Mouse (Mus musculus): ENCODE data around the gene Apob. TPM values are rescaled to one million over a fixed set of nuclear protein-coding genes. Genes with fewer than 3 reads are reported as not detected.

Apob gene
- total and polyA plus RNA-seq, 3 experiments = not detected

DNA sequence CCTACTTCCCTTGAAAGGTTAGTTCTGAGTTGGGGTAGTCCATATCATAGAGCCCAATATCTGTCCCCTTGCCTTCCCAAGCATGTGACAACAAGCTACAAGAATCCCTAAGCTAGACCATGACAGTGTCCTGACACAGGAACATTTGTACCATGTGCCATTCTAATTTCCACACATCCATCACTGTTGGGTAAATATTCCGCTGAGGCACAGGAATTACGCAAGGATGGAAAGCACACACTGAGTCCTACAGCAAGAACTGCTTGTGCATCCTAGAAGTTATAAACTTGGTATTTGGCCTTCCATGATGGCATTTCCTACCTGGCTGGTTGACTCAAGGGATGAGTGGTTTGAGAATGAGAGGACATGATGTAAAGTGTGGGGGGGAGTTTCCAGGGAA, 69.6 kb downstream of the Apob start:
- Histone ChIP-seq H3K9ac (ENCODE audit: control insufficient read depth, low read depth, low read length, poor library complexity, severe bottlenecking) (no peak overlapping the region), H3K4me3 (ENCODE audit: control insufficient read depth in 1 of 2, insufficient read depth in 1 of 2, low read depth in 2 of 2, low read length in 2 of 2) (no peak overlapping the region), H3K9me3 (replicated peaks; ENCODE audit: insufficient read depth, low read length) (no peaks in the 10 kb centered on the region), H3K79me2 (ENCODE audit: control insufficient read depth, insufficient read depth, low read length, poor library complexity) (no peaks in the 10 kb centered on the region), H3K4me1 (ENCODE audit: control insufficient read depth in 1 of 2, insufficient read depth in 2 of 2, low read length in 2 of 2) (no peaks in the 10 kb centered on the region), H3K27me3 (ENCODE audit: control insufficient read depth in 1 of 2, insufficient read depth in 2 of 2, low read length in 2 of 2) (peaks cover 0 to 1% of the 10 kb centered on the region in 2 experiments; a peak in 1 of 4 replicates), H3K27ac (ENCODE audit: control insufficient read depth, low read depth, low read length) (no peak overlapping the region), H3K36me3 (ENCODE audit: control insufficient read depth in 1 of 2, insufficient read depth in 2 of 2, low read length in 2 of 2) (no peaks in the 10 kb centered on the region)
- TF ChIP-seq NRF1 (IDR thresholded peaks at IDR 0.05; ENCODE audit: insufficient read depth, low read depth, low read length, poor library complexity, severe bottlenecking) = no peak
- TF ChIP-seq POLR2AphosphoS5 (IDR thresholded peaks at IDR 0.05; ENCODE audit: borderline replicate concordance, low read depth, low read length) = no peak
- TF ChIP-seq TAL1 (IDR thresholded peaks at IDR 0.05; ENCODE audit: low read length) = no peak
- TF ChIP-seq ZC3H11A (IDR thresholded peaks at IDR 0.05; ENCODE audit: low read depth, low read length) = no peak
- no peak for TF ChIP-seq KAT2A (conservative IDR thresholded peaks at IDR 0.05; ENCODE audit: low read depth, low read length)
- TF ChIP-seq MAX (IDR thresholded peaks at IDR 0.05; ENCODE audit: low read length) = no peak
- TF ChIP-seq NELFE (IDR thresholded peaks at IDR 0.05; ENCODE audit: low read depth, low read length) = no peak
- no peak for TF ChIP-seq GATA1 (IDR thresholded peaks at IDR 0.05; ENCODE audit: low read depth, low read length)
- TF ChIP-seq CHD1 (IDR thresholded peaks at IDR 0.05; ENCODE audit: low read depth, low read length) = no peak
- TF ChIP-seq ETS1 (IDR thresholded peaks at IDR 0.05; ENCODE audit: low read depth, low read length) = no peak
- TF ChIP-seq ELF1 (IDR thresholded peaks at IDR 0.05; ENCODE audit: low read depth, low read length) = no peak
- TF ChIP-seq ZMIZ1 (IDR thresholded peaks at IDR 0.05; ENCODE audit: low read depth, low read length) = no peak
- TF ChIP-seq MAZ (IDR thresholded peaks at IDR 0.05; ENCODE audit: low read depth, low read length) = no peak
- TF ChIP-seq USF1 (IDR thresholded peaks at IDR 0.05; ENCODE audit: low read depth, low read length) = no peak
- TF ChIP-seq USF2 (IDR thresholded peaks at IDR 0.05; ENCODE audit: borderline replicate concordance in 1 of 2, insufficient read depth in 1 of 2, low read depth in 1 of 2, low read length in 2 of 2) = no peak
- no peak for TF ChIP-seq E2F4 (IDR thresholded peaks at IDR 0.05; ENCODE audit: borderline replicate concordance, low read depth, low read length)
- TF ChIP-seq ZKSCAN1 (IDR thresholded peaks at IDR 0.05; ENCODE audit: low read depth, low read length) = no peak
- no peak for TF ChIP-seq UBTF (IDR thresholded peaks at IDR 0.05; ENCODE audit: borderline replicate concordance, insufficient read depth, low read depth, low read length)
- TF ChIP-seq MYC (IDR thresholded peaks at IDR 0.05; ENCODE audit: low read depth, low read length) = no peak
- no peak for DNase-seq (ENCODE audit: low read depth, low spot score)

GRCm38 (mm10) chr12:8047789-8048309, 70.4 kb downstream of the Apob start:
- no peak overlapping the region for H3K4me3 ChIP-seq (ENCODE audit: control insufficient read depth in 1 of 2, insufficient read depth in 1 of 2, low read depth in 2 of 2, low read length in 2 of 2)
- peaks cover 0 to 1% of the 10 kb centered on the region in 2 experiments; a peak in 1 of 4 replicates for H3K27me3 ChIP-seq (ENCODE audit: control insufficient read depth in 1 of 2, insufficient read depth in 2 of 2, low read length in 2 of 2)
- TF ChIP-seq MXI1 (IDR thresholded peaks at IDR 0.05; ENCODE audit: low read depth, low read length) (no peak), ETS1 (IDR thresholded peaks at IDR 0.05; ENCODE audit: low read depth, low read length) (no peak), MAX (IDR thresholded peaks at IDR 0.05; ENCODE audit: low read length) (no peak), KAT2A (conservative IDR thresholded peaks at IDR 0.05; ENCODE audit: low read depth, low read length) (no peak), POLR2AphosphoS2 (IDR thresholded peaks at IDR 0.05; ENCODE audit: low read length) (no peak), CTCF (IDR thresholded peaks at IDR 0.05 in 2 of 3, conservative IDR thresholded peaks at IDR 0.05 in 1 of 3; ENCODE audit: control insufficient read depth in 1 of 3, insufficient read depth in 1 of 3, low read depth in 2 of 3, low read length in 3 of 3, poor library complexity in 1 of 3, severe bottlenecking in 1 of 3) (no peak), GABPA (IDR thresholded peaks at IDR 0.05; ENCODE audit: low read depth, low read length) (no peak), E2F4 (IDR thresholded peaks at IDR 0.05; ENCODE audit: borderline replicate concordance, low read depth, low read length) (no peak), TCF12 (IDR thresholded peaks at IDR 0.05; ENCODE audit: low read depth, low read length) (no peak), TAL1 (IDR thresholded peaks at IDR 0.05; ENCODE audit: low read length) (no peak), CHD1 (IDR thresholded peaks at IDR 0.05; ENCODE audit: low read depth, low read length) (no peak), ELF1 (IDR thresholded peaks at IDR 0.05; ENCODE audit: low read depth, low read length) (no peak)
- H3K36me3 ChIP-seq (ENCODE audit: control insufficient read depth in 1 of 2, insufficient read depth in 2 of 2, low read length in 2 of 2) = no peaks in the 10 kb centered on the region
- no peaks in the 10 kb centered on the region for H3K4me1 ChIP-seq (ENCODE audit: control insufficient read depth in 1 of 2, insufficient read depth in 2 of 2, low read length in 2 of 2)
- DNase-seq (ENCODE audit: low read depth, low spot score) = no peak
- no peak overlapping the region for H3K9ac ChIP-seq (ENCODE audit: control insufficient read depth, low read depth, low read length, poor library complexity, severe bottlenecking)
- H3K9me3 ChIP-seq (replicated peaks; ENCODE audit: insufficient read depth, low read length) = no peaks in the 10 kb centered on the region
- H3K27ac ChIP-seq (ENCODE audit: control insufficient read depth, low read depth, low read length) = no peak overlapping the region
- H3K79me2 ChIP-seq (ENCODE audit: control insufficient read depth, insufficient read depth, low read length, poor library complexity) = no peaks in the 10 kb centered on the region

Data from MEL (cell line).